In genomic region chr14:4414965-4415835, GRCm38 (mm10) we compare ENCODE assay signal across 7 mouse cellular contexts. TPM values are rescaled to one million over a fixed set of nuclear protein-coding genes. Genes with fewer than 3 reads are reported as not detected.
A peak's percentile ranks its signal among the peaks of the same experiment; 100 is the strongest.
DNase-seq lines count a peak whose midpoint lies in the region; ATAC-seq and TF ChIP-seq lines count a peak whose summit lies in the region.
"Not testable (repeated sequence)": the region's sequence is repeated elsewhere in the genome, so short reads cannot be mapped to it uniquely, and the experiment has no call there.

Gene Gm3164 (plus strand): TSS chr14:4415448.

- H3K4me2 ChIP-seq in forebrain, embryonic 14.5 days (ENCODE audit: low read length) = peak within 1 kb of the TSS; percentile 52
- peak within 1 kb of the TSS; percentile 63 for H3K4me2 ChIP-seq in heart, embryonic 15.5 days

- not testable (repeated sequence) for TF ChIP-seq POLR2A in brain, embryonic 14.5 days (IDR thresholded peaks at IDR 0.05; ENCODE audit: borderline replicate concordance, extremely low read depth, insufficient read depth, insufficient read length, poor library complexity, severe bottlenecking)

- intact Hi-C loops in left cerebral cortex, postnatal 4 days (cut with DNase I) = not testable (repeated sequence)

- peak within 1 kb of the TSS; percentile 56 for H3K9ac ChIP-seq in forebrain, embryonic 14.5 days (ENCODE audit: low read length)
- H3K9ac ChIP-seq in heart, embryonic 15.5 days = not testable (repeated sequence)

- H3K4me1 ChIP-seq in forebrain, embryonic 14.5 days (ENCODE audit: control insufficient read depth, insufficient read depth, low read length); heart, embryonic 15.5 days (replicated peaks): not testable (repeated sequence)

- not testable (repeated sequence) for H3K27ac ChIP-seq in forebrain, embryonic 14.5 days (ENCODE audit: low read depth, low read length); heart, embryonic 15.5 days

- not testable (repeated sequence) for H3K9me3 ChIP-seq in forebrain, embryonic 14.5 days (replicated peaks; ENCODE audit: control insufficient read depth, low read length); heart, embryonic 15.5 days (replicated peaks)

- H3K36me3 ChIP-seq in forebrain, embryonic 14.5 days (ENCODE audit: control insufficient read depth, insufficient read depth, low read length); heart, embryonic 15.5 days: not testable (repeated sequence)

- H3K4me3 ChIP-seq in forebrain, embryonic 14.5 days (ENCODE audit: low read depth, low read length) = peak within 1 kb of the TSS; percentile 37
- H3K4me3 ChIP-seq in heart, embryonic 15.5 days = peak within 1 kb of the TSS; percentile 40

- not testable (repeated sequence) for H3K27me3 ChIP-seq in forebrain, embryonic 14.5 days (replicated peaks; ENCODE audit: control insufficient read depth, insufficient read depth, low read length); heart, embryonic 15.5 days

- ATAC-seq in forebrain, embryonic 14.5 days = peak; percentile 52; the same call in 1 of the 2 replicates
- not testable (repeated sequence) for ATAC-seq in heart, embryonic 15.5 days (replicated peaks; ENCODE audit: insufficient number of reproducible peaks, insufficient read depth, low FRiP score, low read depth)

- under 1% methylated on average over 29 of the region's 59 CpGs for WGBS in forebrain, embryonic 14.5 days
- WGBS in heart, embryonic 15.5 days = 1% methylated on average over 37 of the region's 59 CpGs

- not testable (repeated sequence) for TF ChIP-seq CTCF in brain, embryonic 14.5 days (IDR thresholded peaks at IDR 0.05; ENCODE audit: borderline replicate concordance, extremely low read depth, insufficient read depth, insufficient read length)

- DNase-seq in brain, embryonic 14.5 days (ENCODE audit: low read depth) = peak; percentile 31
- peak; percentile 10 for DNase-seq in forebrain, embryonic 14.5 days (ENCODE audit: low spot score)
- peak; percentile 12 for DNase-seq in kidney, adult 11 months
- peak; percentile 56 for DNase-seq in left cerebral cortex, postnatal 4 days
- DNase-seq in lung, postnatal 4 days = peak; percentile 59 to 80
- DNase-seq in right cerebral cortex, postnatal 10 days (ENCODE audit: low spot score in 2 of 2) = peak; percentile 55 to 61

RNA-seq across cellular contexts. Expression of gene Gm3164, which starts in this region (rescaled TPM):
- 4.5 TPM in 2 replicates for polyA plus RNA-seq in brain, embryonic 14.5 days (2012; rRNA removed)
- polyA plus RNA-seq in forebrain, embryonic 14.5 days (2014; fragmentation: Nextera tagmentation; extraction: Ambion mirVana) = 3.4 and 4.1 TPM in 2 replicates
- 0.09 TPM in 1 of 2 replicates, not detected in the other for polyA plus RNA-seq in heart, embryonic 15.5 days (2015; fragmentation: Nextera tagmentation; extraction: Ambion mirVana)
- 1 to 10 TPM; 5.4 to 7.8 TPM for total RNA-seq in left cerebral cortex, postnatal 4 days (2021)

Comparison
In these comparisons a context has a peak if more than half of its experiments do, and no peak if none do; other contexts are left out.
1. DNase-seq: peak in every context shown above with its lines; median percentile 70 in lung, postnatal 4 days; 58 in right cerebral cortex, postnatal 10 days; 56 in left cerebral cortex, postnatal 4 days; 31 in brain, embryonic 14.5 days; 12 in kidney, adult 11 months; 10 in forebrain, embryonic 14.5 days.